Mouse (Mus musculus) heart, adult 2 months (tissue): ENCODE measurements around the gene Ltbp3. TPM values are rescaled to one million over a fixed set of nuclear protein-coding genes. Genes with fewer than 3 reads are reported as not detected.

Experiments used
- DNase-seq, 2 experiments: peaks; one replicate each; pipeline ENCODE4 v3.0.0; 2021
- H3K27ac ChIP-seq: fragments of 200-600 bp; 2 replicates; pipeline ENCODE4 v1.8.1; 2022
- H3K27me3 ChIP-seq: fragments of 200-500 bp; 2 replicates; pipeline ENCODE4 v1.6.1; 2012; ENCODE audit warnings: mild to moderate bottlenecking, low read length, inconsistent platforms, mixed read lengths; ENCODE audit not compliant: control insufficient read depth, insufficient read depth
- H3K36me3 ChIP-seq: fragments of 200-500 bp; 2 replicates; pipeline ENCODE4 v1.6.1; 2012; ENCODE audit warnings: low read length, inconsistent platforms; ENCODE audit not compliant: control insufficient read depth, insufficient read depth
- H3K4me1 ChIP-seq: fragments of 200-500 bp; 2 replicates; pipeline ENCODE4 v1.6.1; 2011; ENCODE audit warnings: low read length; ENCODE audit not compliant: control insufficient read depth, insufficient read depth
- H3K4me3 ChIP-seq: fragments of 200-600 bp; 2 replicates; pipeline ENCODE4 v1.8.1; 2022
- H3K79me2 ChIP-seq: fragments of 200-500 bp; replicated peaks from 2 replicates; pipeline ENCODE4 v1.6.1; 2012; ENCODE audit warnings: mild to moderate bottlenecking, inconsistent platforms, low read length, moderate library complexity, mixed read lengths; ENCODE audit not compliant: control insufficient read depth, insufficient read depth
- H3K9ac ChIP-seq: fragments of 200-500 bp; 2 replicates; pipeline ENCODE4 v1.6.1; 2012; ENCODE audit warnings: low read depth, mild to moderate bottlenecking, control low read depth, inconsistent platforms, low read length, mixed read lengths
- CTCF ChIP-seq: fragments of 200-600 bp; IDR thresholded peaks from 2 replicates; pipeline ENCODE4 v1.8.1; 2022; ENCODE audit warnings: antibody characterized with exemption, mild to moderate bottlenecking, moderate library complexity
- EP300 ChIP-seq: fragments of 200-500 bp; IDR thresholded peaks from 2 replicates; pipeline ENCODE4 v1.6.1; 2011; ENCODE audit warnings: low read depth, low read length, control low read depth; ENCODE audit not compliant: insufficient read depth
- POLR2A ChIP-seq: fragments of 200-500 bp; IDR thresholded peaks from 2 replicates; pipeline ENCODE4 v1.6.1; 2011; ENCODE audit warnings: mild to moderate bottlenecking, low read depth, low read length, control low read depth; ENCODE audit not compliant: insufficient read depth
- WGBS: fragments of 180-500 bp; shearing (Covaris S2); methylation state at CpG from one replicate; pipeline ENCODE4 v1.1.7; 2018; 5-methylcytosine and 5-hydroxymethylcytosine counted together
- intact Hi-C: fragments of 180-260 bp; cut with DNase I; formaldehyde crosslinking; loops from one replicate; pipeline ENCODE4 v1.15.1; 2025
- polyA plus RNA-seq: library from polyadenylated mRNA; depleted of rRNA; stranded (reverse); fragments of >200 nt; gene quantifications from 2 replicates; pipeline ENCODE4 v1.2.3, GENCODE M21; 2012
- total RNA-seq, 2 experiments: library from RNA; stranded (reverse); gene quantifications; 2 replicates each; pipeline ENCODE4 v1.2.3; 2021

Gene Ltbp3
- total and polyA plus RNA-seq, 3 experiments = 30.7 to 61.5 (median 34.2) TPM

- Histone ChIP-seq H3K27ac (no peak overlapping the region), H3K79me2 (no peaks in the 10 kb centered on the region), H3K36me3 (no peaks in the 10 kb centered on the region), H3K4me1 (peaks cover 1% of the 10 kb centered on the region; the same call in 1 of the 2 replicates), H3K9ac (no peak overlapping the region), H3K4me3 (no peak overlapping the region), H3K27me3 (no peaks in the 10 kb centered on the region)
- DNase-seq = no peak
- intact Hi-C loops = loop anchor here (5.0 kb wide), 2 partner anchors 172 to 258 kb away; no protein-coding TSS in a partner anchor
- TF ChIP-seq POLR2A = no peak
- TF ChIP-seq CTCF = no peak
- no peak for TF ChIP-seq EP300
- WGBS = 59% methylated on average over 10 of the region's 10 CpGs
Observed at GRCm38 (mm10) chr19:5784958-5785577, 44.4 kb downstream of the Ltbp3 start.

- TF ChIP-seq CTCF (peak; percentile 86), POLR2A (no peak), EP300 (0 out of 2 replicates have a peak, but pooled peaks have one; percentile 45)
- intact Hi-C loops = loop anchor here (2.0 to 5.0 kb wide), 3 partner anchors 92 to 232 kb away; no protein-coding TSS in a partner anchor
- 6% methylated on average over 12 of the region's 12 CpGs for WGBS
- peak overlapping the region; percentile 39 for H3K27ac ChIP-seq
- H3K4me1 ChIP-seq = peaks cover 1% of the 10 kb centered on the region; the same call in 1 of the 2 replicates
- no peak overlapping the region for H3K9ac ChIP-seq
- peak; percentile 86 to 92 for DNase-seq
- no peaks in the 10 kb centered on the region for H3K36me3 ChIP-seq
- no peak overlapping the region for H3K4me3 ChIP-seq
- H3K27me3 ChIP-seq = no peaks in the 10 kb centered on the region
- no peaks in the 10 kb centered on the region for H3K79me2 ChIP-seq
Observed at GRCm38 (mm10) chr19:5786441-5787114, 45.9 kb downstream of the Ltbp3 start.

GRCm38 (mm10) chr19:5787128-5787635, 46.5 kb downstream of the Ltbp3 start:
- H3K27ac ChIP-seq = peak overlapping the region; percentile 42
- H3K79me2 ChIP-seq = no peaks in the 10 kb centered on the region
- H3K4me3 ChIP-seq = no peak overlapping the region
- H3K9ac ChIP-seq = no peak overlapping the region
- H3K4me1 ChIP-seq = peaks cover 1% of the 10 kb centered on the region; the same call in 1 of the 2 replicates
- H3K27me3 ChIP-seq = no peaks in the 10 kb centered on the region
- intact Hi-C loops = loop anchor here (2.0 to 5.0 kb wide), 3 partner anchors 92 to 232 kb away; no protein-coding TSS in a partner anchor
- WGBS = 8% methylated on average over 8 of the region's 8 CpGs
- H3K36me3 ChIP-seq = no peaks in the 10 kb centered on the region
- TF ChIP-seq POLR2A (no peak), CTCF (peak; percentile 80), EP300 (no peak)
- peak; percentile 85 to 87 for DNase-seq

- TF ChIP-seq CTCF (no peak), EP300 (no peak), POLR2A (no peak)
- Histone ChIP-seq H3K9ac (no peak overlapping the region), H3K36me3 (no peaks in the 10 kb centered on the region), H3K27me3 (no peaks in the 10 kb centered on the region), H3K79me2 (no peaks in the 10 kb centered on the region), H3K4me3 (no peak overlapping the region), H3K27ac (peak overlapping the region; percentile 42), H3K4me1 (peaks cover 1% of the 10 kb centered on the region; the same call in 1 of the 2 replicates)
- DNase-seq = no peak
- intact Hi-C loops = loop anchor here (2.0 to 5.0 kb wide), 3 partner anchors 91 to 231 kb away; no protein-coding TSS in a partner anchor
- 75% methylated on average over 7 of the region's 7 CpGs for WGBS
Observed at GRCm38 (mm10) chr19:5787920-5788319, 47.2 kb downstream of the Ltbp3 start.

- TF ChIP-seq EP300 (no peak), CTCF (no peak), POLR2A (no peak)
- 82% methylated on average over 7 of the region's 7 CpGs for WGBS
- H3K79me2 ChIP-seq = no peaks in the 10 kb centered on the region
- intact Hi-C loops = loop anchor here (5.0 kb wide), 1 partner anchor 169 kb away; no protein-coding TSS in a partner anchor
- no peak for DNase-seq
- no peak overlapping the region for H3K27ac ChIP-seq
- H3K27me3 ChIP-seq = no peaks in the 10 kb centered on the region
- H3K36me3 ChIP-seq = no peaks in the 10 kb centered on the region
- peaks cover 3% of the 10 kb centered on the region; the same call in 1 of the 2 replicates for H3K4me1 ChIP-seq
- no peak overlapping the region for H3K4me3 ChIP-seq
- H3K9ac ChIP-seq = no peak overlapping the region
Observed at GRCm38 (mm10) chr19:5788620-5789019, 47.9 kb downstream of the Ltbp3 start.
